8 mouse cellular contexts compared by ENCODE assay signal in the genomic region with DNA sequence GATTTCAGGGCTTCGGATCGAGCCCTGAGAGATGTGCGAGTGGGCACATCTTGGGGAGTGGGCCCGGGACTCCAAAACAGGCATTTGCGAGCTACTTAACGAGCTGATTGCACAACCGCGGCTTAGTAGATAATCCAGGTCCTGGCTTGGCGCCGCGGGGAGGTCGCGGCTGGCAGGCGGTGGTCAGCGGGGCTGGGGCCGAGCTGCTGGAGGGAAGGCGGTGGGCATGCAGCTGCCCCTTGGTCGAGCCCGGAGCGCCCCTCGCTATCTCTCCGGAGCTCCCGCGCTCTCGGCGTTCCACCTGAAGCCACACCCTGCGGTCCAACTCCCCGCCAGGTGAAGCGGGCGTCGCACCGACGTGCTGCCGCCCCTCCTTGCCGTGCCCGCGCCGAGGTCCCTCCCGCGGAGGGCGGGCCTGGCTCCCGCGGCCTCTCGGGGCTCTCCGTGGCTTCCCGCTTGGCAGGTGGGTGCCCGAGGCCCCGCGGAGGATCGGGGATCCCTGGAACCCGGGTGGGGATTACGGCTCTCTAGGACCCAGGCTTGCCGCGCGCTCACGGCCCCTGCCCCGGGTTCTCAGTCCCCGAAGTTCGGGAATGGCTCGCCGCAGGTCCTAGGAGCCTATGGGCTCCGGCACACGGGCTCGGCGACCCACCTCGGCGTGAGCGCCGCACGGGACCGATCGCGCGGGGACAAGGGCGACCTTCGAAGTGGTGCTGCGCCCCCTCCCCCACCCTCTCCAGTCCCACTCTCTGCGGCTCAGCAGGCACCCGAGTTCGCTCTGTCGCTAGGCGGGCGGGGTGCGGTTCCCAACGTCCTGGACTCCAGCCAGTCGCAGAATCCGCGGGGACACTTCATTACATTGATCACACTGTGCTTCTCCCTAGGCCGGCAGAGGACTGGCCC. TPM values are rescaled to one million over a fixed set of nuclear protein-coding genes. Genes with fewer than 3 reads are reported as not detected.
DNase-seq lines count a peak whose midpoint lies in the region; ATAC-seq and TF ChIP-seq lines count a peak whose summit lies in the region.

No protein-coding gene starts in this region.

- peaks cover 6% of the 10 kb centered on the region for H3K4me1 ChIP-seq in ES-Bruce4 (ENCODE audit: control insufficient read depth, insufficient read depth, low read length)
- H3K4me1 ChIP-seq in embryonic facial prominence, embryonic 14.5 days (ENCODE audit: control insufficient read depth, insufficient read depth, low read length), result peaks cover 10% of the 10 kb centered on the region; the same call in 1 of the 2 replicates
- peaks cover 15% of the 10 kb centered on the region; the same call in 1 of the 2 replicates for H3K4me1 ChIP-seq in hindbrain, embryonic 14.5 days (replicated peaks; ENCODE audit: control insufficient read depth, insufficient read depth, low read length)
- peaks cover 17% of the 10 kb centered on the region for H3K4me1 ChIP-seq in liver, embryonic 15.5 days (replicated peaks)
- H3K4me1 ChIP-seq in neural tube, embryonic 15.5 days, result peaks cover 17% of the 10 kb centered on the region

- no peak for TF ChIP-seq EP300 in ES-Bruce4 (IDR thresholded peaks at IDR 0.05; ENCODE audit: insufficient read depth, low read depth, low read length)

- TF ChIP-seq CTCF in ES-Bruce4 (IDR thresholded peaks at IDR 0.05; ENCODE audit: low read depth, low read length), result no peak

- intact Hi-C loops in left cerebral cortex, postnatal 4 days (cut with DNase I), result no loop called here

- DNase-seq in frontal cortex, adult 2 months (ENCODE audit: extremely low spot score in 1 of 2, low spot score in 1 of 2), result no peak
- no peak for DNase-seq in embryonic facial prominence, embryonic 14.5 days (ENCODE audit: low spot score)
- DNase-seq in hindbrain, embryonic 14.5 days (ENCODE audit: low spot score), result no peak
- DNase-seq in left cerebral cortex, postnatal 4 days, result no peak

- H3K9me3 ChIP-seq in ES-Bruce4 (replicated peaks; ENCODE audit: control insufficient read depth, insufficient read depth, low read length, poor library complexity, severe bottlenecking), result no peaks in the 10 kb centered on the region
- H3K9me3 ChIP-seq in embryonic facial prominence, embryonic 14.5 days (ENCODE audit: control insufficient read depth, low read length), result no peaks in the 10 kb centered on the region
- H3K9me3 ChIP-seq in hindbrain, embryonic 14.5 days (ENCODE audit: control insufficient read depth, low read length), result no peaks in the 10 kb centered on the region
- H3K9me3 ChIP-seq in liver, embryonic 15.5 days (replicated peaks), result no peaks in the 10 kb centered on the region
- no peaks in the 10 kb centered on the region for H3K9me3 ChIP-seq in neural tube, embryonic 15.5 days (replicated peaks)

- WGBS in embryonic facial prominence, embryonic 14.5 days, result under 1% methylated on average over 37 of the region's 89 CpGs
- WGBS in hindbrain, embryonic 14.5 days, result 1% methylated on average over 89 of the region's 89 CpGs
- 2% methylated on average over 89 of the region's 89 CpGs for WGBS in liver, embryonic 15.5 days (ENCODE audit: insufficient replicate concordance)
- WGBS in neural tube, embryonic 15.5 days, result under 1% methylated on average over 88 of the region's 89 CpGs

- TF ChIP-seq POLR2A in ES-Bruce4 (IDR thresholded peaks at IDR 0.05; ENCODE audit: insufficient read depth, low read length), result no peak

- no peak overlapping the region for H3K27ac ChIP-seq in ES-Bruce4 (ENCODE audit: insufficient read depth, low read length)
- no peak overlapping the region for H3K27ac ChIP-seq in embryonic facial prominence, embryonic 14.5 days (replicated peaks; ENCODE audit: low read depth, low read length)
- H3K27ac ChIP-seq in hindbrain, embryonic 14.5 days, result no peak overlapping the region
- no peak overlapping the region for H3K27ac ChIP-seq in liver, embryonic 15.5 days (replicated peaks)
- no peak overlapping the region for H3K27ac ChIP-seq in neural tube, embryonic 15.5 days (replicated peaks)

- peak overlapping the region; percentile 94 for H3K4me2 ChIP-seq in embryonic facial prominence, embryonic 14.5 days (ENCODE audit: low read depth, low read length)
- H3K4me2 ChIP-seq in hindbrain, embryonic 14.5 days (replicated peaks), result peak overlapping the region; percentile 91
- H3K4me2 ChIP-seq in liver, embryonic 15.5 days, result peak overlapping the region; percentile 89
- H3K4me2 ChIP-seq in neural tube, embryonic 15.5 days, result peak overlapping the region; percentile 92

- H3K27me3 ChIP-seq in ES-Bruce4 (ENCODE audit: control insufficient read depth, insufficient read depth, low read length, poor library complexity, severe bottlenecking), result peaks cover 14% of the 10 kb centered on the region
- peaks cover 71% of the 10 kb centered on the region for H3K27me3 ChIP-seq in embryonic facial prominence, embryonic 14.5 days (replicated peaks; ENCODE audit: control insufficient read depth, insufficient read depth, low read length)
- H3K27me3 ChIP-seq in hindbrain, embryonic 14.5 days (ENCODE audit: control insufficient read depth, insufficient read depth, low read length), result peaks cover 73% of the 10 kb centered on the region
- peaks cover 86% of the 10 kb centered on the region for H3K27me3 ChIP-seq in liver, embryonic 15.5 days
- H3K27me3 ChIP-seq in neural tube, embryonic 15.5 days (replicated peaks), result peaks cover 74% of the 10 kb centered on the region

- H3K9ac ChIP-seq in ES-Bruce4 (ENCODE audit: low read depth, poor library complexity, severe bottlenecking), result peak overlapping the region; percentile 81
- peak overlapping the region; percentile 63 for H3K9ac ChIP-seq in embryonic facial prominence, embryonic 14.5 days (ENCODE audit: low read depth, low read length)
- H3K9ac ChIP-seq in hindbrain, embryonic 14.5 days, result peak overlapping the region; percentile 65
- H3K9ac ChIP-seq in liver, embryonic 15.5 days, result peak overlapping the region; percentile 35; the same call in 1 of the 2 replicates
- H3K9ac ChIP-seq in neural tube, embryonic 15.5 days (replicated peaks), result peak overlapping the region; percentile 47

- ATAC-seq in frontal cortex, adult (ENCODE audit: low TSS enrichment), result peak; percentile 39
- ATAC-seq in embryonic facial prominence, embryonic 14.5 days (ENCODE audit: low read depth), result peak; percentile 54
- peak; percentile 56 for ATAC-seq in hindbrain, embryonic 14.5 days (ENCODE audit: low FRiP score)
- ATAC-seq in liver, embryonic 15.5 days (ENCODE audit: insufficient read depth), result peak; percentile 40; the same call in 1 of the 2 replicates
- peak; percentile 43; the same call in 1 of the 2 replicates for ATAC-seq in neural tube, embryonic 15.5 days (ENCODE audit: low FRiP score)

- H3K36me3 ChIP-seq in ES-Bruce4 (ENCODE audit: control insufficient read depth, insufficient read depth, low read length, poor library complexity, severe bottlenecking), result no peaks in the 10 kb centered on the region
- H3K36me3 ChIP-seq in embryonic facial prominence, embryonic 14.5 days (ENCODE audit: control insufficient read depth, insufficient read depth, low read length), result no peaks in the 10 kb centered on the region
- no peaks in the 10 kb centered on the region; the same call in 1 of the 2 replicates for H3K36me3 ChIP-seq in hindbrain, embryonic 14.5 days (replicated peaks; ENCODE audit: control insufficient read depth, insufficient read depth)
- H3K36me3 ChIP-seq in liver, embryonic 15.5 days (replicated peaks), result no peaks in the 10 kb centered on the region
- H3K36me3 ChIP-seq in neural tube, embryonic 15.5 days, result 0 out of 2 replicates have a peak, but pooled peaks cover 2% of the 10 kb centered on the region

- H3K4me3 ChIP-seq in ES-Bruce4 (ENCODE audit: low read depth, low read length), result peak overlapping the region; percentile 76
- H3K4me3 ChIP-seq in embryonic facial prominence, embryonic 14.5 days (ENCODE audit: low read depth, low read length), result peak overlapping the region; percentile 54
- H3K4me3 ChIP-seq in hindbrain, embryonic 14.5 days (replicated peaks; ENCODE audit: low read length), result peak overlapping the region; percentile 44
- H3K4me3 ChIP-seq in liver, embryonic 15.5 days (replicated peaks), result peak overlapping the region; percentile 56
- peak overlapping the region; percentile 47 for H3K4me3 ChIP-seq in neural tube, embryonic 15.5 days (replicated peaks)

RNA-seq across cellular contexts. Expression of a gene that starts 14.0 kb away (rescaled TPM):
- polyA plus RNA-seq in frontal cortex, adult 2 months (2012; rRNA removed), result 58.0 and 60.0 TPM in 2 replicates
- polyA plus RNA-seq in ES-Bruce4 (2011; ENCODE audit: insufficient read depth, insufficient read length, low read depth, missing spikeins), result 2.1 and 2.3 TPM in 2 replicates
- 2.0 and 2.5 TPM in 2 replicates for polyA plus RNA-seq in embryonic facial prominence, embryonic 14.5 days (2014; fragmentation: Nextera tagmentation; extraction: Ambion mirVana)
- 39.9 and 41.7 TPM in 2 replicates for polyA plus RNA-seq in hindbrain, embryonic 14.5 days (2014; fragmentation: Nextera tagmentation; extraction: Ambion mirVana)
- 0.30 and 0.45 TPM in 2 replicates for polyA plus RNA-seq in liver, embryonic 15.5 days (2015; fragmentation: Nextera tagmentation; extraction: Ambion mirVana)
- 40.2 and 42.4 TPM in 2 replicates for polyA plus RNA-seq in neural tube, embryonic 15.5 days (2015; fragmentation: Nextera tagmentation; extraction: Ambion mirVana)
- 100 to 1,000 TPM; 142 to 154 TPM for total RNA-seq in left cerebral cortex, postnatal 4 days (2021)

RNA-seq across cellular contexts. Expression of a gene that starts 26.7 kb away (rescaled TPM):
- 24.2 and 24.3 TPM in 2 replicates for polyA plus RNA-seq in frontal cortex, adult 2 months (2012; rRNA removed)
- not detected in 2 replicates for polyA plus RNA-seq in ES-Bruce4 (2011; ENCODE audit: insufficient read depth, insufficient read length, low read depth, missing spikeins)
- polyA plus RNA-seq in embryonic facial prominence, embryonic 14.5 days (2014; fragmentation: Nextera tagmentation; extraction: Ambion mirVana), result 0.05 and 0.11 TPM in 2 replicates
- not detected in 2 replicates for polyA plus RNA-seq in hindbrain, embryonic 14.5 days (2014; fragmentation: Nextera tagmentation; extraction: Ambion mirVana)
- polyA plus RNA-seq in liver, embryonic 15.5 days (2015; fragmentation: Nextera tagmentation; extraction: Ambion mirVana), result 0.07 and 0.08 TPM in 2 replicates
- polyA plus RNA-seq in neural tube, embryonic 15.5 days (2015; fragmentation: Nextera tagmentation; extraction: Ambion mirVana), result not detected in 2 replicates
- 1 to 10 TPM; 2.2 to 2.5 TPM for total RNA-seq in left cerebral cortex, postnatal 4 days (2021)

RNA-seq across cellular contexts. Expression of a gene that starts 51.1 kb away (rescaled TPM):
- polyA plus RNA-seq in frontal cortex, adult 2 months (2012; rRNA removed), result 3.1 and 3.5 TPM in 2 replicates
- polyA plus RNA-seq in ES-Bruce4 (2011; ENCODE audit: insufficient read depth, insufficient read length, low read depth, missing spikeins), result not detected in 2 replicates
- 0.85 and 1.2 TPM in 2 replicates for polyA plus RNA-seq in embryonic facial prominence, embryonic 14.5 days (2014; fragmentation: Nextera tagmentation; extraction: Ambion mirVana)
- polyA plus RNA-seq in hindbrain, embryonic 14.5 days (2014; fragmentation: Nextera tagmentation; extraction: Ambion mirVana), result 0.54 and 0.69 TPM in 2 replicates
- polyA plus RNA-seq in liver, embryonic 15.5 days (2015; fragmentation: Nextera tagmentation; extraction: Ambion mirVana), result 2.3 and 2.9 TPM in 2 replicates
- polyA plus RNA-seq in neural tube, embryonic 15.5 days (2015; fragmentation: Nextera tagmentation; extraction: Ambion mirVana), result 1.0 and 2.2 TPM in 2 replicates
- 1 to 10 TPM; 1.8 to 2.1 TPM for total RNA-seq in left cerebral cortex, postnatal 4 days (2021)

Comparison
In these comparisons a context has a peak if more than half of its experiments do, and no peak if none do; other contexts are left out.
1. RNA of a gene that starts 14.0 kb away (polyA plus RNA-seq): 58.0 to 60.0 TPM in frontal cortex, adult 2 months, 40.2 to 42.4 TPM in neural tube, embryonic 15.5 days and 39.9 to 41.7 TPM in hindbrain, embryonic 14.5 days; 2.1 to 2.3 TPM in ES-Bruce4, 2.0 to 2.5 TPM in embryonic facial prominence, embryonic 14.5 days and 0.30 to 0.45 TPM in liver, embryonic 15.5 days; every median in the first group is over 10 times any median in the second.
2. RNA of a gene that starts 26.7 kb away (polyA plus RNA-seq): 24.2 to 24.3 TPM in frontal cortex, adult 2 months; 0.05 to 0.11 TPM in embryonic facial prominence, embryonic 14.5 days, 0.07 to 0.08 TPM in liver, embryonic 15.5 days, not detected in ES-Bruce4, not detected in hindbrain, embryonic 14.5 days and not detected in neural tube, embryonic 15.5 days; every median in the first group is over 10 times any median in the second.
3. Peak in every context shown above with its lines, with median percentiles within 50 percentile points of each other: ATAC-seq, H3K4me3 ChIP-seq, H3K9ac ChIP-seq and H3K4me2 ChIP-seq.